Mouse (Mus musculus) lung, adult 2 months (tissue): Measurements from ENCODE around the gene Cdk18.

Experiments
- CTCF ChIP-seq: fragments of 200-500 bp; IDR thresholded peaks from 2 replicates; pipeline ENCODE4 v1.5.1; 2011; ENCODE audit warnings: mild to moderate bottlenecking, low read length, control low read depth; ENCODE audit not compliant: insufficient read depth
- POLR2A ChIP-seq: fragments of 200-500 bp; IDR thresholded peaks from 2 replicates; pipeline ENCODE4 v1.6.1; 2011; ENCODE audit warnings: low read depth, mild to moderate bottlenecking, control low read depth, low read length, borderline replicate concordance; ENCODE audit errors: extremely low read depth

DNA sequence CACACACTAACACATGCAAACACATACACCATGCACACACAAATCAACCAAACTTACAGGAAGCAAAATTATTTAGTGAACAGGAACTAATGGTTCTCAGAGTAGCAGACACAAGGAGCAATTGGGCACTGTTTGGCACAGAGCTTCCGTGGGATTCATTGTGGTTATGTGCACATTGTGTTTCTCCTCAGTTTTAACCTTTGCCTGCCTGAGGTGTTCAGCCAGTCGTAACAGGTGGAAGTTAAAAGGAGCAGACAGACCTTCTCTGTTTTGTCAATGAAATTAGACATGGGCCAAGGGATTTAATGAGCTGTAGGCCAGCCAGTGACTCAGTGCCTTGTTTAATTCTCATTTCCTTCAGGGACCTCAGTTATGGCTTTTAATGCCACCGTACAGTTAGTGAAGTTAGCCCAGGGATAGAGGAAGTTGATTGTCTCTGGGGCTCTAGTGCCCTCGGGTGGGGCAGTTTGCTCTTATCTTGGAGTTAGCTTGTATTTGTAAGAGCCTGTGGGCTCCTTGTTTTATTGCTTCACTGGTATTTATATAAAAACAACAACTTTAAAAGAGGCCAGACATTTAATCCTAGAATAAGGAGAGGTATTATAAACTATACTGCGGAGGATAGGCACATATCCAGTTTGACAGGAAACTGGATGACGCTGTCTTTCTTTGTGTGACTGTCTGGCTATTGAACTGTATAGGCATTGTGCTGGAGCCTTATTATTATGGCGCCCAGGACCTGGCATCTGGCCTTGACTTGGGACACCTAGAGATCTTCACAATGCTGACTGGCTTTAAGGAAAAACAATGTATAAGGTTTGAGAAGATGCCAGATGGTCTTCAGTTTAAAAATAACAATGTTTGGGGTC, 54.1 kb downstream of the Cdk18 start:
- TF ChIP-seq CTCF, result no peak
- TF ChIP-seq POLR2A, result no peak
